Mouse (Mus musculus) embryonic fibroblast, embryonic 13.5 days (primary cell): ENCODE results near the gene Nup43.

Source experiments
- CTCF ChIP-seq: IDR thresholded peaks from 2 replicates; pipeline ENCODE4 v1.5.1; 2011; ENCODE audit warnings: mild to moderate bottlenecking, control low read depth, low read length, moderate library complexity, borderline replicate concordance; ENCODE audit not compliant: insufficient read depth
- POLR2A ChIP-seq: IDR thresholded peaks from 2 replicates; pipeline ENCODE4 v1.6.1; 2011; ENCODE audit warnings: low read depth, mild to moderate bottlenecking, control low read depth, low read length, moderate library complexity

DNA sequence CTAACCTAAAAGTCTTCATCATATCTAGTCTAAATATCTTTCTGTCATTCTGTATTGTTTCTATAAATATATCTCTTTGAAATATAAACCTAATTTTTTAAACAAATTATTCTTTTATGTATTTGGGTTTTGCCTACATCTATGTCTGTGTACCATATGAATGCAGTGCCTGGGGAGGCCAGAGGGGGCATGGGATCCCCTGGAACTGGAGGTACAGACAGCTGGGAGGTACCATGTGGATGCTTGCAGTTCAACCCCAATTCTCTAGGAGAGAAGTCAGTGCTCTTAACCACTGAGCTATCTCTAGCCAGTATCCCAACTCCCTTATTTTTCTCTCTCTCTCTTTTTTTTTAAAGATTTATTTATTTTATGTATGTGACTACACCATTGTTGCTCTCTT lies 28.0 kb downstream of the Nup43 start:
- TF ChIP-seq CTCF (no peak), POLR2A (no peak)
